Mouse (Mus musculus) adrenal gland (tissue): Measurements from ENCODE around the gene P2rx1.

Source experiments
- intact Hi-C: fragments of 180-260 bp; cut with DNase I; formaldehyde crosslinking; loops from one replicate; pipeline ENCODE4 v1.15.1; 2025
- long read RNA-seq, 2 experiments: library from polyadenylated mRNA; unstranded; transcript quantifications; one replicate each; pipeline ENCODE4 v2.0.0; 2020; ENCODE audit warnings: borderline replicate concordance in 1 of 2; ENCODE audit not compliant: insufficient replicate concordance in 1 of 2

Gene P2rx1
- long read RNA-seq, experiment 1: 0 reads
- long read RNA-seq, experiment 2, partial matches to known transcripts: 0 of 1 reads
- long read RNA-seq, experiment 2, other reads (novel, unspliced or antisense): 0 of 1 reads

GRCm38 (mm10) chr11:72998771-72999170 is at the start of gene P2rx1:
TSS of gene P2rx1 (plus strand) at chr11:72999103.
- intact Hi-C loops: no loop called here

GRCm38 (mm10) chr11:72951137-72952000 is 47.5 kb upstream of the P2rx1 start:
- intact Hi-C loops: no loop called here

GRCm38 (mm10) chr11:72952226-72952625 is 46.7 kb upstream of the P2rx1 start:
- intact Hi-C loops: no loop called here

GRCm38 (mm10) chr11:72952697-72953096 is 46.2 kb upstream of the P2rx1 start:
- intact Hi-C loops: no loop called here

GRCm38 (mm10) chr11:72953116-72953439 is 45.8 kb upstream of the P2rx1 start:
- intact Hi-C loops: no loop called here

- intact Hi-C loops: no loop called here
These were observed 45.3 kb upstream of the P2rx1 start for GRCm38 (mm10) chr11:72953440-72954151.

GRCm38 (mm10) chr11:72954216-72954615 is 44.7 kb upstream of the P2rx1 start:
- intact Hi-C loops: no loop called here

GRCm38 (mm10) chr11:72955339-72955974 is 43.4 kb upstream of the P2rx1 start:
- intact Hi-C loops: no loop called here

GRCm38 (mm10) chr11:72957318-72957717 is 41.6 kb upstream of the P2rx1 start:
- intact Hi-C loops: no loop called here

- intact Hi-C loops: loop anchor here (2.0 kb wide), 1 partner anchor 19 kb away; no protein-coding TSS in a partner anchor
These were observed 38.8 kb upstream of the P2rx1 start for GRCm38 (mm10) chr11:72959924-72960679.

- intact Hi-C loops: no loop called here
These were observed 38.2 kb upstream of the P2rx1 start for GRCm38 (mm10) chr11:72960723-72961071.

- intact Hi-C loops: no loop called here
These were observed 37.6 kb upstream of the P2rx1 start, which contains the start of gene Atp2a3 for GRCm38 (mm10) chr11:72961072-72961980. TSS of gene Atp2a3 (plus strand) at chr11:72961169.

- intact Hi-C loops: no loop called here
These were observed 36.5 kb upstream of the P2rx1 start for GRCm38 (mm10) chr11:72962378-72962777.

- intact Hi-C loops: no loop called here
These were observed 35.7 kb upstream of the P2rx1 start for GRCm38 (mm10) chr11:72963058-72963788.

GRCm38 (mm10) chr11:72963789-72964294 is 35.1 kb upstream of the P2rx1 start:
- intact Hi-C loops: no loop called here

- intact Hi-C loops: no loop called here
These were observed 23.9 kb upstream of the P2rx1 start for GRCm38 (mm10) chr11:72974995-72975503.

GRCm38 (mm10) chr11:72982516-72982915 is 16.4 kb upstream of the P2rx1 start:
- intact Hi-C loops: loop anchor here (5.0 kb wide), 2 partner anchors 40 to 55 kb away; no protein-coding TSS in a partner anchor

GRCm38 (mm10) chr11:72983283-72983682 is 15.6 kb upstream of the P2rx1 start:
- intact Hi-C loops: loop anchor here (5.0 kb wide), 2 partner anchors 41 to 56 kb away; no protein-coding TSS in a partner anchor

- intact Hi-C loops: no loop called here
These were observed 12.2 kb upstream of the P2rx1 start for GRCm38 (mm10) chr11:72986745-72987144.
